Mouse (Mus musculus): ENCODE results near the gene Rere.

DNA sequence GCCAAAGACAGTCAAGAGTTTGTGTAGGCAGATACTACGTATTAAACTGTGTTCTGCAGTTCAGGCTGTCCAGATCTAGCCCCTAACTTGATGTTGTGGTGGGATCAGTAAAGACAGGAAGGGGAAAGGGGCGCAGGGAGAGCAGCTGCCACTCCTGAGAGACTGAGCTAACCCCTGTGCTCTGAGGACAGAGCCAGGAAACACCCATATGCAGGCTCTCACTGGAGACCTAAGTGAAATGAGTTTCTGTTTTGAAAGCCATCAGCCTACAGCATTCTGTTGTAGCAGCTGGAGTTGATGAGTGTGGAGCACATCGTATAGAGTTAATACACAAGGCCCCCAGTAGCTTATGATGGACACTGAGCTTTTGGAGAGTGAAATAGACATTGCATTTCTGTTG, 101.1 kb downstream of the Rere start:
- no peak for TF ChIP-seq POLR2A (IDR thresholded peaks at IDR 0.05; ENCODE audit: insufficient read depth, low read depth, low read length)
- TF ChIP-seq CTCF (IDR thresholded peaks at IDR 0.05), result no peak

Measured in heart, adult 2 months (tissue).